Mouse (Mus musculus) kidney, postnatal 0 days (tissue): Measurements from ENCODE around the gene Myo9b. TPM values are rescaled to one million over a fixed set of nuclear protein-coding genes. Genes with fewer than 3 reads are reported as not detected.

ENCODE experiments used
- ATAC-seq: fragments of 200-750 bp; cut with Nextera tagmentation; replicated peaks from 2 replicates; pipeline ENCODE4 v1.8.0; 2017; ENCODE audit warnings: low read depth, moderate number of reproducible peaks, moderate TSS enrichment, moderate library complexity; ENCODE audit not compliant: low FRiP score
- DNase-seq: peaks from one replicate; pipeline ENCODE4 v3.0.0-alpha.2; 2016; ENCODE audit warnings: low spot score
- H3K27ac ChIP-seq: fragments of 300-500 bp; sonication (generic); 2 replicates; pipeline ENCODE4 v1.5.1; 2014; ENCODE audit warnings: mild to moderate bottlenecking
- H3K27me3 ChIP-seq: fragments of 300-500 bp; sonication (generic); 2 replicates; pipeline ENCODE4 v1.6.1; 2014; ENCODE audit warnings: low read length, mixed read lengths; ENCODE audit not compliant: insufficient read depth
- H3K36me3 ChIP-seq: fragments of 300-500 bp; sonication (generic); 2 replicates; pipeline ENCODE4 v1.6.1; 2014; ENCODE audit warnings: low read length, mixed read lengths; ENCODE audit not compliant: insufficient read depth
- H3K4me1 ChIP-seq: fragments of 300-500 bp; sonication (generic); replicated peaks from 2 replicates; pipeline ENCODE4 v1.6.1; 2014; ENCODE audit warnings: antibody characterized with exemption, low read length, mixed read lengths; ENCODE audit not compliant: insufficient read depth
- H3K4me2 ChIP-seq: fragments of 300-500 bp; sonication (generic); 2 replicates; pipeline ENCODE4 v1.6.1; 2014; ENCODE audit warnings: mild to moderate bottlenecking, low read length, moderate library complexity, mixed read lengths
- H3K4me3 ChIP-seq: fragments of 300-500 bp; sonication (generic); replicated peaks from 2 replicates; pipeline ENCODE4 v1.5.1; 2014; ENCODE audit warnings: low read depth, low read length
- H3K9ac ChIP-seq: fragments of 300-500 bp; sonication (generic); 2 replicates; pipeline ENCODE4 v1.6.1; 2014; ENCODE audit warnings: low read depth, low read length
- H3K9me3 ChIP-seq: fragments of 300-500 bp; sonication (generic); replicated peaks from 2 replicates; pipeline ENCODE4 v1.6.1; 2016; ENCODE audit warnings: low read length, inconsistent platforms, mixed read lengths
- CTCF ChIP-seq: IDR thresholded peaks from 2 replicates; pipeline ENCODE4 v1.5.1; 2016; ENCODE audit warnings: antibody characterized with exemption, low read depth, mild to moderate bottlenecking, moderate library complexity
- WGBS: fragments of 180-500 bp; shearing (Covaris S2); extraction: QIAGEN DNeasy Blood & Tissue Kit; methylation state at CpG from one replicate; pipeline ENCODE4 v1.1.7; 2014; 5-methylcytosine and 5-hydroxymethylcytosine counted together
- polyA plus RNA-seq: library from polyadenylated mRNA; unstranded; fragments of >200 nt; fragmentation: Nextera tagmentation; extraction: Ambion mirVana; gene quantifications from 2 replicates; pipeline ENCODE4 v1.2.1, GENCODE M21; 2015

The Myo9b gene
- polyA plus RNA-seq, 1 experiment from 2014 or later = 10.0 TPM

DNA sequence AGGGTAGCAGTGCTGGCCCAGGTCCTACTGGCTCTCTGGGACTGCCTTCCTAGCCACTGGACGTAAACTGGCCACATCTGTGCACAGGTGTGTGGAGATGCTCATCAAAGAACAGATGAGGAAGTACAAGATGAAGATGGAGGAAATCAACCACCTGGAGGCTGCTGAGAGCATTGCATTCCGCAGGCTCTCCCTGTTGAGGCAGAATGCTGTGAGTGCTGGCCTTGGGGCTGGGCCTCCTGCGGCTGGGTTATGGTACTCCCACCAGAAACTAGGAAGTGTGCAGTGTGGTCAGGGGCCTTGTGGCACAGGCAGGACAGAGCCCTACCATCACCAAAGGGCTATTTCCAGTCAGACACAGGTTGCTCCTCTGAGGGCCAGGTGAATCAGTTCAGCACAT lies 85.5 kb downstream of the Myo9b start:
- WGBS = 90% methylated on average over 3 of the region's 3 CpGs
- no peak for TF ChIP-seq CTCF
- ATAC-seq (no peak), DNase-seq (no peak)
- Histone ChIP-seq H3K4me3 (no peak overlapping the region), H3K9me3 (no peaks in the 10 kb centered on the region), H3K27me3 (no peaks in the 10 kb centered on the region), H3K4me2 (no peak overlapping the region), H3K36me3 (peaks cover 50% of the 10 kb centered on the region), H3K27ac (no peak overlapping the region), H3K4me1 (no peaks in the 10 kb centered on the region), H3K9ac (no peak overlapping the region)

- no peak for TF ChIP-seq CTCF
- Histone ChIP-seq H3K27ac (peak within 1 kb of the TSS; percentile 87), H3K27me3 (no peaks in the 10 kb centered on the region), H3K4me3 (peak within 1 kb of the TSS; percentile 50), H3K9ac (peak within 1 kb of the TSS; percentile 55), H3K4me1 (peaks cover 10% of the 10 kb centered on the region), H3K9me3 (no peaks in the 10 kb centered on the region), H3K36me3 (peaks cover 8% of the 10 kb centered on the region; the same call in 1 of the 2 replicates), H3K4me2 (peak within 1 kb of the TSS; percentile 80)
- WGBS = under 1% methylated on average over 56 of the region's 56 CpGs
- ATAC-seq (peak; percentile 66), DNase-seq (peak; percentile 99)
Measured at GRCm38 (mm10) chr8:71366771-71367528, 94.4 kb downstream of the Myo9b start, which contains the start of gene Use1. Gene Use1 (plus strand): TSS chr8:71366848.

DNA sequence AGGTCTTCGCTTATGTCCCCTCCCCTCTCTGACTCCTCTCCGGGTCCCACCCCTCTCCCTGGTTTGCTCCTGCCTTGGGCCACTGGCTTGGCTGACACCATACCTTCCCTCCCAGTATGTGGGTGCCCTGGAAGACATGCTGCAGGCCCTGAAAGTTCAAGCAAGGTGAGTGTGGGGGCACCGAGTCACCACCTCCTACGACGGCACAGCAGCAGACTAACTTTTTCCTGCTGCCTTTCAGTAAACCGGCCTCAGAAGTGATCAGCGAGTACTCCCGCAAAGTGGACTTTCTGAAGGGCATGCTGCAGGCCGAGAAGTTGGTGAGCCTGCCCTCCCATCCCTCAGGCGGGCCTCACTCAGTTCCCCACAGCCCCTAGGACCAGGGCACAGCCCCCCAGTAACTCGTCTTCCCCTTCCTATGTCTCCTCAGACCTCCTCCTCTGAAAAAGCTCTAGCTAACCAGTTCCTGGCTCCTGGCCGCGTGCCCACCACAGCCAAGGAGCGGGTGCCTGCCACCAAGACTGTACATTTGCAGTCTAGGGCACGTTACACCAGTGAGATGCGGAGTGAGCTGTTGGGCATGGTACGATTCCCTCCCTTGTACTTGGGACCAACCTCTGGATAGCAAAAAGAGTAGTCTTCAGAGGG lies 95.1 kb downstream of the Myo9b start:
- WGBS = 38% methylated on average over 17 of the region's 17 CpGs
- no peaks in the 10 kb centered on the region for H3K9me3 ChIP-seq
- ATAC-seq = no peak

DNA sequence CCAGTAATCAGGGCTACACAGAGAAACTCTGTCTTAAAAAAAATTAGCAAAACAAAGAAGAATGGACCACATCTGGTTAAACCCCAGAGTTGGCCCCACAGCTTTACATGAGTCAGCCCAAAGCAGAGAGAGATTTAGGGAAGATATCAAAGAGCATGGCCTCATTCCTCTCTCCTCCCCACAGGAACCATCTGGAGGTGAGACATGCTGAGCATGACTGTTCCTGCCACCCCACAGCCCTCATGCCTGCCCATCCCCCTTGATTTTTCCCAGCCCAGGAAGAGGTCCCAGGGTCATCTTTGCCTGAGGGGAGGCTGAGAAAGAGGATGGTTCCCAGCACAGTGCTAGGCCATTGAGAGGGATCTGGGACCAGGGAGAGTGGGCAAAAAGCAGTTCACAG lies 95.9 kb downstream of the Myo9b start:
- H3K27ac ChIP-seq = 0 out of 2 replicates have a peak overlapping the region, but pooled peaks have one; percentile 87
- no peak for TF ChIP-seq CTCF
- no peaks in the 10 kb centered on the region for H3K27me3 ChIP-seq
- peaks cover 10% of the 10 kb centered on the region for H3K4me1 ChIP-seq
- peak overlapping the region; percentile 55; the same call in 1 of the 2 replicates for H3K9ac ChIP-seq
- H3K4me3 ChIP-seq = no peak overlapping the region
- H3K36me3 ChIP-seq = peaks cover 17% of the 10 kb centered on the region; the same call in 1 of the 2 replicates
- no peak overlapping the region; the same call in 1 of the 2 replicates for H3K4me2 ChIP-seq
- H3K9me3 ChIP-seq = no peaks in the 10 kb centered on the region
- DNase-seq = no peak
- ATAC-seq = no peak

More for the DNA sequence above, 95.1 kb downstream of the Myo9b start:
- DNase-seq = no peak
- peaks cover 10% of the 10 kb centered on the region for H3K4me1 ChIP-seq
- H3K4me2 ChIP-seq = peak overlapping the region; percentile 80
- no peaks in the 10 kb centered on the region for H3K27me3 ChIP-seq
- H3K27ac ChIP-seq = peak overlapping the region; percentile 87
- peak overlapping the region; percentile 55 for H3K9ac ChIP-seq
- no peak for TF ChIP-seq CTCF
- peak overlapping the region; percentile 50 for H3K4me3 ChIP-seq
- H3K36me3 ChIP-seq = peaks cover 11% of the 10 kb centered on the region; the same call in 1 of the 2 replicates

DNA sequence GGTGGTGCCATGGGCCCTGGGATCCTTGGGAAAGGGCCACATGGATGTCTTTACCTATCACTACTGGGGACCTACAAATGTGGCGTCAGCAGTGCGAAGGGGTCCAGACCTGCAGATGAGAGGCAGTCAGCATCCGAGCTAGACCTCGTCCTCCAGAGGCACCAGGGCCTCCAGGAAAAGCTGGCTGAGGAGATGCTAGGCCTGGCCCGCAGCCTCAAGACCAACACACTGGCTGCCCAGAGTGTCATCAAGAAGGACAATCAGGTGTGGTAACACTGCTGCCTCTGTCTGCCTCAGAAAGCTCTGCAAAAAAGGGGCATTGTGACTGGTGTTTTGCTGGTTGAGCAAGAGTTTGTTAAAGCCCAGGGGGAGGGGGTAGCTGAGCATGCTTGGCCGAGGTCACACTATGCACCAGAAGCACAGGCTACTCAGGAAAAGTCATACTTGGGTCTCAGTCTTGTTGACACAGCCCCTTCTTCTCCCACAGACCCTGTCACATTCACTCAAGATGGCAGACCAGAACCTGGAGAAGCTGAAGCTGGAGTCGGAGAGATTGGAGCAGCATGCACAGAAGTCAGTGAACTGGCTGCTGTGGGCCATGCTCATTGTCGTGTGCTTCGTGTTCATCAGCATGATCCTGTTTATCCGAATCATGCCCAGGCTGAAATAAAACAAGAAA lies 96.7 kb downstream of the Myo9b start:
- peaks cover 21% of the 10 kb centered on the region for H3K36me3 ChIP-seq
- no peak overlapping the region for H3K4me3 ChIP-seq
- H3K9ac ChIP-seq = no peak overlapping the region
- 93% methylated on average over 10 of the region's 10 CpGs for WGBS
- TF ChIP-seq CTCF = no peak
- DNase-seq (no peak), ATAC-seq (no peak)
- peaks cover 10% of the 10 kb centered on the region for H3K4me1 ChIP-seq
- no peak overlapping the region for H3K27ac ChIP-seq
- H3K4me2 ChIP-seq = no peak overlapping the region
- no peaks in the 10 kb centered on the region for H3K9me3 ChIP-seq
- no peaks in the 10 kb centered on the region for H3K27me3 ChIP-seq

- H3K9me3 ChIP-seq = no peaks in the 10 kb centered on the region
- 17% methylated on average over 5 of the region's 5 CpGs for WGBS
- peaks cover 33% of the 10 kb centered on the region for H3K36me3 ChIP-seq
Measured at GRCm38 (mm10) chr8:71370711-71371235, 98.3 kb downstream of the Myo9b start.

More at GRCm38 (mm10) chr8:71370711-71371235, 98.3 kb downstream of the Myo9b start:
- Histone ChIP-seq H3K27ac (peak overlapping the region; percentile 85; the same call in 1 of the 2 replicates), H3K4me2 (peak overlapping the region; percentile 44), H3K4me1 (peaks cover 22% of the 10 kb centered on the region), H3K9ac (peak overlapping the region; percentile 49), H3K27me3 (no peaks in the 10 kb centered on the region), H3K4me3 (peak overlapping the region; percentile 57)
- TF ChIP-seq CTCF = no peak
- ATAC-seq (no peak), DNase-seq (no peak)
